Mouse (Mus musculus) ES-E14 (cell line): ENCODE measurements at regions not wholly inside any gene's neighbourhood (a gene's known extent, or its start where the extent isn't known, plus 50 kb on each side); places are given as distances from the start of the nearest gene placed in this dataset.

Experiments used
- CHD2 ChIP-seq: IDR thresholded peaks from 2 replicates; pipeline ENCODE4 v1.6.1; 2014; ENCODE audit warnings: mild to moderate bottlenecking, low read depth, low read length, inconsistent platforms
- HCFC1 ChIP-seq: IDR thresholded peaks from 2 replicates; pipeline ENCODE4 v1.6.1; 2012; ENCODE audit warnings: low read length, inconsistent platforms, borderline replicate concordance; ENCODE audit not compliant: insufficient read depth
- MAFK ChIP-seq: IDR thresholded peaks from 2 replicates; pipeline ENCODE4 v1.6.1; 2014; ENCODE audit warnings: mild to moderate bottlenecking, low read depth, low read length, inconsistent platforms; ENCODE audit not compliant: insufficient read depth
- ZC3H11A ChIP-seq: IDR thresholded peaks from 2 replicates; pipeline ENCODE4 v1.6.1; 2012; ENCODE audit warnings: low read depth, mild to moderate bottlenecking, inconsistent platforms, low read length, borderline replicate concordance
- ZNF384 ChIP-seq: IDR thresholded peaks from 2 replicates; pipeline ENCODE4 v1.6.1; 2012; ENCODE audit warnings: low read depth, low read length, inconsistent platforms

DNA sequence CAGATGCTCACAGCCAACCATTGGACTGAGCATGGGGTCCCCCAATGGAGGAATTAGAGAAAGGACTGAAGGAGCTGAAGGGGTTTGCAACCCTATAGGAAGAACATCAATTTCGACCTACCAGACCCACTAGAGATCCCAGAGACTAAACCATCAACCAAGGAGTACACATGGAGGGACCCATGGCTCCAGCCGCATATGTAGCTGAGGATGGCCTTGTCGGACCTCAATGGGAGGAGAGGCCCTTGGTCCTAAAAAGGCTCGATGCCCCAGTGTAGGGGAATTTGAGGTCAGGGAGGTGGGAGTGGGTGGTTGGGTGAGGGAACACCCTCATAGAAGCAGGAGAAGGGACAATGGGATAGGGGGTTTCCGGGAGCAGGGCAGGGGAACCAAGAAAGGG is 180.6 kb downstream of the Qdpr start:
- TF ChIP-seq ZNF384 (no peak), CHD2 (no peak), MAFK (no peak), HCFC1 (no peak), ZC3H11A (no peak)
